Mouse (Mus musculus) G1E (cell line): ENCODE data around the gene Pptc7.

Source experiments
- CTCF ChIP-seq: IDR thresholded peaks from 2 replicates; pipeline ENCODE4 v1.5.1; 2012; ENCODE audit warnings: low read depth, low read length, inconsistent platforms, mixed read lengths
- POLR2AphosphoS5 ChIP-seq: IDR thresholded peaks from 2 replicates; pipeline ENCODE4 v1.6.1; 2012; ENCODE audit warnings: low read depth, low read length, inconsistent platforms; ENCODE audit not compliant: insufficient replicate concordance

- TF ChIP-seq CTCF (no peak), POLR2AphosphoS5 (no peak)
These were observed 70.4 kb downstream of the Pptc7 start for GRCm38 (mm10) chr5:122354492-122355067.
